Mouse (Mus musculus) E14TG2a.4 (cell line): ENCODE results near the gene Pcnx4.

Experiments
- H3K27me3 ChIP-seq: 2 replicates; pipeline ENCODE4 v1.6.1; 2014; ENCODE audit warnings: low read length, control low read depth; ENCODE audit not compliant: insufficient read depth
- H3K36me3 ChIP-seq: 2 replicates; pipeline ENCODE4 v1.6.1; 2014; ENCODE audit warnings: low read length, control low read depth; ENCODE audit not compliant: insufficient read depth
- H3K4me1 ChIP-seq: replicated peaks from 2 replicates; pipeline ENCODE4 v1.6.1; 2014; ENCODE audit warnings: low read depth, low read length, control low read depth
- H3K4me3 ChIP-seq: replicated peaks from 2 replicates; pipeline ENCODE4 v1.5.1; 2014; ENCODE audit warnings: mild to moderate bottlenecking, low read length
- H3K9me3 ChIP-seq: 2 replicates; pipeline ENCODE4 v1.6.1; 2014; ENCODE audit warnings: low read length, control low read depth
- CTCF ChIP-seq: conservative IDR thresholded peaks from 2 replicates; pipeline ENCODE4 v1.5.1; 2014; ENCODE audit warnings: low read length
- NANOG ChIP-seq: IDR thresholded peaks from 2 replicates; pipeline ENCODE4 v1.6.1; 2014; ENCODE audit warnings: borderline replicate concordance, low read length, mixed read lengths
- POU5F1 ChIP-seq: IDR thresholded peaks from 2 replicates; pipeline ENCODE4 v1.6.1; 2014; ENCODE audit warnings: low read length, borderline replicate concordance

The Pcnx4 gene

GRCm38 (mm10) chr12:72519352-72519751 is 16.8 kb upstream of the Pcnx4 start:
- Histone ChIP-seq H3K4me3 (no peak overlapping the region), H3K36me3 (no peaks in the 10 kb centered on the region), H3K27me3 (no peaks in the 10 kb centered on the region), H3K4me1 (no peaks in the 10 kb centered on the region), H3K9me3 (no peaks in the 10 kb centered on the region)
- no peak for TF ChIP-seq NANOG
- TF ChIP-seq POU5F1, result no peak
- no peak for TF ChIP-seq CTCF

- Histone ChIP-seq H3K27me3 (no peaks in the 10 kb centered on the region), H3K36me3 (no peaks in the 10 kb centered on the region), H3K4me1 (no peaks in the 10 kb centered on the region), H3K4me3 (no peak overlapping the region), H3K9me3 (no peaks in the 10 kb centered on the region)
- no peak for TF ChIP-seq NANOG
- TF ChIP-seq POU5F1, result no peak
- TF ChIP-seq CTCF, result no peak
Measured at GRCm38 (mm10) chr12:72519855-72520254, 16.3 kb upstream of the Pcnx4 start.

GRCm38 (mm10) chr12:72520645-72521044 is 15.5 kb upstream of the Pcnx4 start:
- peak; percentile 96 for TF ChIP-seq CTCF
- TF ChIP-seq POU5F1, result no peak
- Histone ChIP-seq H3K36me3 (no peaks in the 10 kb centered on the region), H3K4me1 (no peaks in the 10 kb centered on the region), H3K9me3 (no peaks in the 10 kb centered on the region), H3K27me3 (no peaks in the 10 kb centered on the region), H3K4me3 (no peak overlapping the region)

GRCm38 (mm10) chr12:72525588-72525987 is 10.6 kb upstream of the Pcnx4 start:
- Histone ChIP-seq H3K36me3 (no peaks in the 10 kb centered on the region), H3K4me1 (0 out of 2 replicates have a peak, but pooled peaks cover 4% of the 10 kb centered on the region), H3K9me3 (peaks cover 6% of the 10 kb centered on the region), H3K27me3 (no peaks in the 10 kb centered on the region), H3K4me3 (no peak overlapping the region)
- TF ChIP-seq NANOG (no peak), POU5F1 (no peak), CTCF (no peak)

- TF ChIP-seq NANOG (no peak), POU5F1 (no peak), CTCF (no peak)
- Histone ChIP-seq H3K4me3 (no peak overlapping the region), H3K9me3 (peaks cover 6% of the 10 kb centered on the region), H3K27me3 (no peaks in the 10 kb centered on the region), H3K4me1 (peaks cover 14% of the 10 kb centered on the region), H3K36me3 (no peaks in the 10 kb centered on the region)
Measured at GRCm38 (mm10) chr12:72532303-72532702, 3.9 kb upstream of the Pcnx4 start.

GRCm38 (mm10) chr12:72533986-72534385 is 2.2 kb upstream of the Pcnx4 start:
- Histone ChIP-seq H3K9me3 (peaks cover 6% of the 10 kb centered on the region), H3K4me3 (no peak overlapping the region), H3K4me1 (peaks cover 13% of the 10 kb centered on the region), H3K36me3 (peaks cover 4% of the 10 kb centered on the region; the same call in 1 of the 2 replicates), H3K27me3 (no peaks in the 10 kb centered on the region)
- TF ChIP-seq POU5F1 (no peak), CTCF (no peak), NANOG (no peak)

- Histone ChIP-seq H3K4me3 (peak overlapping the region; percentile 87; the same call in 1 of the 2 replicates), H3K36me3 (peaks cover 13% of the 10 kb centered on the region), H3K9me3 (no peaks in the 10 kb centered on the region), H3K27me3 (no peaks in the 10 kb centered on the region), H3K4me1 (peaks cover 13% of the 10 kb centered on the region)
- TF ChIP-seq POU5F1 (no peak), CTCF (no peak), NANOG (no peak)
Measured at GRCm38 (mm10) chr12:72535599-72535998, 584 bp upstream of the Pcnx4 start.

- no peaks in the 10 kb centered on the region for H3K9me3 ChIP-seq
- no peak for TF ChIP-seq POU5F1
- H3K4me1 ChIP-seq, result peaks cover 31% of the 10 kb centered on the region
- H3K36me3 ChIP-seq, result peaks cover 28% of the 10 kb centered on the region
- H3K4me3 ChIP-seq, result no peak overlapping the region
- H3K27me3 ChIP-seq, result no peaks in the 10 kb centered on the region
Measured at GRCm38 (mm10) chr12:72538571-72538970, 2.4 kb downstream of the Pcnx4 start.

GRCm38 (mm10) chr12:72554347-72554746 is 18.2 kb downstream of the Pcnx4 start:
- Histone ChIP-seq H3K4me1 (no peaks in the 10 kb centered on the region), H3K9me3 (no peaks in the 10 kb centered on the region), H3K4me3 (no peak overlapping the region), H3K36me3 (peaks cover 11% of the 10 kb centered on the region), H3K27me3 (no peaks in the 10 kb centered on the region)
- TF ChIP-seq NANOG (no peak), CTCF (no peak), POU5F1 (no peak)
